Mouse (Mus musculus): ENCODE data around the gene Noxo1. TPM values are rescaled to one million over a fixed set of nuclear protein-coding genes. Genes with fewer than 3 reads are reported as not detected.

Noxo1 gene
- polyA plus RNA-seq, 1 experiment from 2014 or later, result 0.42 TPM

DNA sequence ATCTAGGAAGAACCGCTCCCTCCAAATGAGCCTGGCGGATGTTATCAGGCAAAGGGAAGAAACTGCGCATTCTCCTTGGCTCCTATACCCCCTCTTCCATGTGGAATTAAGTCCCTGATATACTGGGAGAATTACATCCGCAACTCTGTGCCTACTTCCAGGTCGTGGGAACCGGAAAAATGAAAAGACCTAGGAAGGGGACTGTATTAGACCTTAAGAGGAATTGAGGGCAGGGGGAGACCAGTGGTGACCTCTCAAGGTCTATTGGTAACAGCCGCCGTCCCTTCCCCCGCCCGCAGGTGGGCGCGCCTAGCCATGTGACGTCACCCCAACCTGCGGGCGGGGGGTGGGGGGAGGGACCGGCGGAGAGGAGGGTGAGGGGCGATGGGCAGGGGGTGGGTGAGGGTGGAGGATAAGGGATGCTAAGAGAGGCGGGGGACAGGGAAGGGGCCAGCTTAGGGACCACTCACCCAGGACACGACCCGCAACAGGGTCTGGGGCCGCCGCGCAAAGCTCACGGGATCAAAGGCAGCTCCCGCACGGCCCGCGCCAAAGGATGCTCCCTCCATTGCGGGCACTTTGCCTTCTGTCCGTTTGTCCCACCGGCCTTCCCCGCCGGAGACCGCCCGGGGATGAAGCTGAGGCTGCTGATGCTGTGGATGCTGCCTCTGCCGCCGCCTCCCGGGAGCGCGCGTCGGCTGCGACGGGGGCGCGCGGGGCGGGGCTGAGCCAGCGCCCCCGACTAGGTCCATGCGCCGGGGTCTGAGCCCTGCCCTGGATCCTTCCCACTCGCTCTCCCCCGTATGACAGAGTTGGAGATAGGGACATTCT is 6.6 kb upstream of the Noxo1 start, which contains the start of gene Syngr3:
Syngr3 (minus strand) TSS at position 705 of the 831 bp plus-strand sequence.
- WGBS (ENCODE audit: insufficient replicate concordance), result 3% methylated on average over 55 of the region's 55 CpGs
- H3K4me1 ChIP-seq (ENCODE audit: control insufficient read depth, low read depth, low read length), result peaks cover 19% of the 10 kb centered on the region
- H3K4me3 ChIP-seq (ENCODE audit: low read depth, low read length), result peak within 1 kb of the TSS; percentile 26
- H3K27ac ChIP-seq (ENCODE audit: low read length), result no peak within 1 kb of the TSS
- ATAC-seq (ENCODE audit: low read depth), result no peak
- no peaks in the 10 kb centered on the region; the same call in 1 of the 2 replicates for H3K36me3 ChIP-seq (ENCODE audit: control insufficient read depth, insufficient read depth)
- H3K27me3 ChIP-seq (ENCODE audit: control insufficient read depth, insufficient read depth, low read depth, low read length), result peaks cover 49% of the 10 kb centered on the region
- H3K4me2 ChIP-seq (ENCODE audit: low read depth, low read length), result peak within 1 kb of the TSS; percentile 44
- no peak within 1 kb of the TSS for H3K9ac ChIP-seq (ENCODE audit: low read depth, low read length)
- no peaks in the 10 kb centered on the region for H3K9me3 ChIP-seq (replicated peaks; ENCODE audit: control insufficient read depth, low read length)

DNA sequence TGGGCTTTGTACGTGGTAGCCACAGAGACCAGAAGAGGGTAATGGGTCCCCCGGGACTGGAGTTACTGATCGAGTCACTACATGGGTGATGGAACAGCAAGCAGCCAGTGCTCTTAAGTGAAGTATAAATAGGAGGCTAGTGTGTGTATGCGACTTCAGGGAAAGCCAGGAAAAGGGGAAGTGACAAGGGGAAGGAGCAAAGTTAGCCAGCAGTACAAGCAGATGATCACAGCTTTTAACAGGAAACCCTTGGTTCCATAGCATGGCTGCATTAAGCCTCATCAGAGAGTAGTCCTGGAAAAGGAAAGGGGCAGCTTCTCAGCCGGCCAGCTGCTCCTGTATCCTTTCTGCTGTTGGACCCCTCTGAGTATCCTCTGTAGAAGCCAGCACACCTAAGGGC is 3.6 kb upstream of the Noxo1 start:
- 53% methylated on average over 5 of the region's 5 CpGs for WGBS (ENCODE audit: insufficient replicate concordance)
- H3K4me3 ChIP-seq (ENCODE audit: low read depth, low read length), result no peak overlapping the region
- ATAC-seq (ENCODE audit: low read depth), result no peak
- H3K4me2 ChIP-seq (ENCODE audit: low read depth, low read length), result no peak overlapping the region
- H3K9ac ChIP-seq (ENCODE audit: low read depth, low read length), result no peak overlapping the region
- H3K9me3 ChIP-seq (replicated peaks; ENCODE audit: control insufficient read depth, low read length), result no peaks in the 10 kb centered on the region
- no peaks in the 10 kb centered on the region; the same call in 1 of the 2 replicates for H3K36me3 ChIP-seq (ENCODE audit: control insufficient read depth, insufficient read depth)
- no peak overlapping the region for H3K27ac ChIP-seq (ENCODE audit: low read length)
- H3K27me3 ChIP-seq (ENCODE audit: control insufficient read depth, insufficient read depth, low read depth, low read length), result peaks cover 45% of the 10 kb centered on the region
- H3K4me1 ChIP-seq (ENCODE audit: control insufficient read depth, low read depth, low read length), result peaks cover 28% of the 10 kb centered on the region

DNA sequence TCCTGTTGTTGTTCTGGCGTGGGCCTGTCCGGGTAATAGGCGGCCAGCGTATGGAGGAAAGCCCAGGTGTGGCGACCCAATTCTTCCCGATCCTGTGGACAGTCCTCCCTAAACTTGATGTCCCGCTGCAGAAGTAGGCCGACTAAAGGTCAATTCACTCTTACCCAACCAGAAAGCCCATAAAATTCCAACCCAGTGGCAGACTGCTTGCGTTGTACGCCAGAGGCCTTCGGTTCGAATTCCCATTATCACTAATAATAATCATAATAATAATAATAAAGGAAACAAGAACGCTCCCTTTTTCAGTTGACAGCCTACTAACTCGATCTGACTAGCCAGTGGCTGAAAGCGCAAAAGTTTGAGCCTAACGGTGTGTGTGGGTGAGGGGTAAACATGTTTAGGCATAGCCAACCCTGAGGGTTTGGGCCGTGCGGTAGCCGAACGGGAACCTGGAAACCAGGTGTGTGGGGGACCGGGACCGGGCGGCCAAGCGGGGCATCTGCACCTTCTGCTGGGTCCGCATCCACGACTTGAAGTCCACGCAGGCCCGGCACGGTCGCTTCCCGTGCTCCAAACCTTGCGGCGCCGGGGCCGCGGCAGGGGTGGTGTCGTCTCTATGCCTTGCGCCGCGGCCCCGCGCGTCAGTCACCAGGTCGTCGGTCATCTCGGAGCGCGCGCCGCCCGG is 566 bp upstream of the Noxo1 start:
- Histone ChIP-seq H3K4me2 (ENCODE audit: low read depth, low read length) (peak overlapping the region; percentile 94), H3K36me3 (ENCODE audit: control insufficient read depth, insufficient read depth) (no peaks in the 10 kb centered on the region; the same call in 1 of the 2 replicates), H3K4me3 (ENCODE audit: low read depth, low read length) (peak overlapping the region; percentile 85), H3K27ac (ENCODE audit: low read length) (peak overlapping the region; percentile 80), H3K9me3 (replicated peaks; ENCODE audit: control insufficient read depth, low read length) (no peaks in the 10 kb centered on the region), H3K27me3 (ENCODE audit: control insufficient read depth, insufficient read depth, low read depth, low read length) (peaks cover 14% of the 10 kb centered on the region), H3K9ac (ENCODE audit: low read depth, low read length) (peak overlapping the region; percentile 86), H3K4me1 (ENCODE audit: control insufficient read depth, low read depth, low read length) (peaks cover 19% of the 10 kb centered on the region)
- 8% methylated on average over 51 of the region's 51 CpGs for WGBS (ENCODE audit: insufficient replicate concordance)
- peak; percentile 3; the same call in 1 of the 2 replicates for ATAC-seq (ENCODE audit: low read depth)

DNA sequence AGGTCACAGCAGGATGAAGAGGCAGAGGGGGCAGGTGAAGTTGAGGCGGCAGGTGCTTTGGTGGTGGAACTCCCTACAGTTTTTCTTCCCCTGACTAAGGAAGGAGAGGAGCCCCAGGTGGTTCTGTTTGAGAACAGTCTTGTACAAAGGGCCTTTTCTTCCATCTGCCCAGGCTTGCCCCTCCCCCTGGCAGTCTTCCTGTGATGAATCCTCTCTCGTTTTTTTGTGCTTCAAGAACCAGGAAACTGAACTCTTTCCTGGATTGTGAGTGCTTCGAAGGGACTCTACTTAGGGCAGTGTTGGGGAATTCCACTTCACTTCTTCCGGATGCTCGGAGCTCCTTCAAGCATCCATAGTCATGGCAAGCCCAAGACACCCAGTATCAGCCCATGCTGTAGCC is 2.0 kb downstream of the Noxo1 start:
- no peak overlapping the region for H3K9ac ChIP-seq (ENCODE audit: low read depth, low read length)
- ATAC-seq (ENCODE audit: low read depth), result no peak
- H3K27me3 ChIP-seq (ENCODE audit: control insufficient read depth, insufficient read depth, low read depth, low read length), result no peaks in the 10 kb centered on the region
- H3K27ac ChIP-seq (ENCODE audit: low read length), result no peak overlapping the region
- H3K36me3 ChIP-seq (ENCODE audit: control insufficient read depth, insufficient read depth), result peaks cover 14% of the 10 kb centered on the region
- no peaks in the 10 kb centered on the region for H3K9me3 ChIP-seq (replicated peaks; ENCODE audit: control insufficient read depth, low read length)
- H3K4me2 ChIP-seq (ENCODE audit: low read depth, low read length), result no peak overlapping the region
- WGBS (ENCODE audit: insufficient replicate concordance), result 21% methylated on average over 5 of the region's 5 CpGs
- no peak overlapping the region for H3K4me3 ChIP-seq (ENCODE audit: low read depth, low read length)
- peaks cover 19% of the 10 kb centered on the region for H3K4me1 ChIP-seq (ENCODE audit: control insufficient read depth, low read depth, low read length)

DNA sequence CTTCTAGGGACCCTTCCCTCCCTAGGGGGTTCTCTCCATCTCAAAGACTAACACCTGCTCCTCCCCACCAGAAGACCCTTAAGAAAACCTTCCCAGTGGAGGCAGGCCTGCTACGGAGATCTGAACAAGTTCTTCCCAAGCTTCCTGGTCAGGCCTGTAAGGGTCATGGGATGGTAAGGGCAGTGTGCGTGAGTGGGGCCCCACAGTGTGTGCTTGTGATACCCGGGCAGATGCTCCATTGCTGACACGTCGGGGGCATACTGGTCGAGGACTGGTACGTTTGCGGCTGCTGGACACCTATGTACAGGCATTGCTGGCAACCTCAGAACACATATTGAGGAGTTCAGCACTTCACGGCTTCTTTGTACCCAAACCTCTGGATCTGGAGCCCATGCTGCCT is 2.7 kb downstream of the Noxo1 start:
- Histone ChIP-seq H3K27me3 (ENCODE audit: control insufficient read depth, insufficient read depth, low read depth, low read length) (no peaks in the 10 kb centered on the region), H3K4me3 (ENCODE audit: low read depth, low read length) (no peak overlapping the region), H3K36me3 (ENCODE audit: control insufficient read depth, insufficient read depth) (peaks cover 15% of the 10 kb centered on the region), H3K9ac (ENCODE audit: low read depth, low read length) (no peak overlapping the region), H3K4me1 (ENCODE audit: control insufficient read depth, low read depth, low read length) (peaks cover 19% of the 10 kb centered on the region), H3K9me3 (replicated peaks; ENCODE audit: control insufficient read depth, low read length) (no peaks in the 10 kb centered on the region), H3K4me2 (ENCODE audit: low read depth, low read length) (no peak overlapping the region), H3K27ac (ENCODE audit: low read length) (no peak overlapping the region)
- no peak for ATAC-seq (ENCODE audit: low read depth)
- WGBS (ENCODE audit: insufficient replicate concordance), result 68% methylated on average over 9 of the region's 9 CpGs

DNA sequence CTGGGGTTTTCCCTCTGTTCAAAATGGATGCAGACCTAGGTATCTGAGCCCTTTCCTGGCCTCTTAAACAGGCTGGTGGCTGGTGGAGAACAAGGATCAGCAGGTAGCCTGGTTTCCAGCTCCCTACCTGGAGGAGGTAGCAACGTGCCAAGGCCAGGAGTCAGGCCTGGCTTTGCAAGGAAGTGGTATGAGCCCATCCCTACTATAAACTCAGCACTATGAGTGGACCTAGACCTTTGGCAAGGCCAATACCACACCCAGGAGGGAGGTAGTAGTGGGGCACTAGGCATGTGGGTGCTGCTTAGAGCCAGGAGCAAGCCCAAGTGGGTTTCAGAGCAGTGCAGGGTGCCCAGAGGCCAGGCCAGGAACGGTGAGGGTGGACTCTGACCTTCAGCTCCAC is 3.4 kb downstream of the Noxo1 start:
- no peak overlapping the region for H3K4me2 ChIP-seq (ENCODE audit: low read depth, low read length)
- WGBS (ENCODE audit: insufficient replicate concordance), result 63% methylated on average over 2 of the region's 2 CpGs
- H3K9me3 ChIP-seq (replicated peaks; ENCODE audit: control insufficient read depth, low read length), result no peaks in the 10 kb centered on the region
- ATAC-seq (ENCODE audit: low read depth), result no peak
- no peak overlapping the region for H3K27ac ChIP-seq (ENCODE audit: low read length)
- peaks cover 19% of the 10 kb centered on the region for H3K4me1 ChIP-seq (ENCODE audit: control insufficient read depth, low read depth, low read length)
- no peak overlapping the region for H3K4me3 ChIP-seq (ENCODE audit: low read depth, low read length)
- H3K36me3 ChIP-seq (ENCODE audit: control insufficient read depth, insufficient read depth), result peaks cover 22% of the 10 kb centered on the region
- no peak overlapping the region for H3K9ac ChIP-seq (ENCODE audit: low read depth, low read length)
- no peaks in the 10 kb centered on the region for H3K27me3 ChIP-seq (ENCODE audit: control insufficient read depth, insufficient read depth, low read depth, low read length)

DNA sequence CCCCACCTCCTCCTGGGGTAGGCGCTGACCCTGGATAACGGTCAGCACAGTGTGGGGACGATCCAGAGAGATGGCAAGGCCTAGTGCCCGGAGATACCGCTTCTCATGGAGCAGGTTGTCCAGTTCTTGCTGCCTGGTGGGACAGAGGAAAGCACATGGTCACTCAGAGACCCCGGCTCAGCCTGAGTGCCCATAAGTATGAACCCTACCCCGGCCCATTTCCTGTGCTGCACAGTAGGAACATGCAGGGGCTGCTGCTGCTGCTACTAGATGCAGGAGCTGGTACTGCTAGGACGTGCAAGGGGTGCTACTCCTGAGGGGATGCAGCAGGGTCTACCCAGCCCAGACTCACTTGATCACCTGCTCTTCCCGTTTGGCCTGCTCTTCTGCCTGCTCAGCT is 5.2 kb downstream of the Noxo1 start:
- Histone ChIP-seq H3K4me3 (ENCODE audit: low read depth, low read length) (no peak overlapping the region), H3K27ac (ENCODE audit: low read length) (no peak overlapping the region), H3K4me2 (ENCODE audit: low read depth, low read length) (no peak overlapping the region), H3K9ac (ENCODE audit: low read depth, low read length) (no peak overlapping the region), H3K4me1 (ENCODE audit: control insufficient read depth, low read depth, low read length) (peaks cover 13% of the 10 kb centered on the region), H3K9me3 (replicated peaks; ENCODE audit: control insufficient read depth, low read length) (no peaks in the 10 kb centered on the region), H3K27me3 (ENCODE audit: control insufficient read depth, insufficient read depth, low read depth, low read length) (no peaks in the 10 kb centered on the region), H3K36me3 (ENCODE audit: control insufficient read depth, insufficient read depth) (peaks cover 22% of the 10 kb centered on the region)
- no peak for ATAC-seq (ENCODE audit: low read depth)
- WGBS (ENCODE audit: insufficient replicate concordance), result 75% methylated on average over 9 of the region's 9 CpGs

DNA sequence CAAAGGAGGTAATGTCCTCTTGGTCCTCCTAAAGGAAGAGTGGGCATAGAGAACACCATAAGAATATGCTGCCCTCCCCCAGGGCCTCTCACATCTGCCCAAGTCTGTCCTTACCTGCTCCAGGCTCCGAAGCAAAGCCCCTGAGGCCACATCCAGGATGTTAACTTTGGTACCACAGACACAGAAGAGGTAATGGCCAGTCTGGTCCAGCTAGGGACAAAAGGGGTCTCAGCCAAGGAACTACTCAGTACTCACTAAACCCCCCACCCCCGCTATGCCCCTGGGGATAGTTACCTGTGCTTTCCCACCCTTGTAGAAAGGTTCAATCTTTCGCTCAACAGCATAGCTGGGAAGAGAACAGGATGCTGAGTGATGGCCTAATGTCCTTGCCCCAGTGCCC is 9.8 kb downstream of the Noxo1 start:
- Histone ChIP-seq H3K9ac (ENCODE audit: low read depth, low read length) (no peak overlapping the region), H3K9me3 (replicated peaks; ENCODE audit: control insufficient read depth, low read length) (no peaks in the 10 kb centered on the region), H3K27ac (ENCODE audit: low read length) (no peak overlapping the region), H3K4me2 (ENCODE audit: low read depth, low read length) (no peak overlapping the region), H3K36me3 (ENCODE audit: control insufficient read depth, insufficient read depth) (peaks cover 21% of the 10 kb centered on the region), H3K27me3 (ENCODE audit: control insufficient read depth, insufficient read depth, low read depth, low read length) (no peaks in the 10 kb centered on the region), H3K4me3 (ENCODE audit: low read depth, low read length) (no peak overlapping the region), H3K4me1 (ENCODE audit: control insufficient read depth, low read depth, low read length) (peaks cover 20% of the 10 kb centered on the region)
- WGBS (ENCODE audit: insufficient replicate concordance), result 80% methylated on average over 3 of the region's 3 CpGs
- no peak for ATAC-seq (ENCODE audit: low read depth)

Measured in liver, embryonic 16.5 days (tissue).